Mouse (Mus musculus): ENCODE data around the gene Fchsd2. TPM values are rescaled to one million over a fixed set of nuclear protein-coding genes. Genes with fewer than 3 reads are reported as not detected.

The Fchsd2 gene
- total and polyA plus RNA-seq, 3 experiments, result 9.7 to 31.3 (median 14.9) TPM

GRCm38 (mm10) chr7:101107073-101107810, 14.6 kb downstream of the Fchsd2 start:
- H3K9me3 ChIP-seq (replicated peaks), result no peaks in the 10 kb centered on the region
- DNase-seq (ENCODE audit: low spot score), result no peak

GRCm38 (mm10) chr7:101107968-101108652, 15.4 kb downstream of the Fchsd2 start:
- Histone ChIP-seq H3K36me3 (replicated peaks) (peaks cover 5% of the 10 kb centered on the region), H3K9me3 (replicated peaks) (no peaks in the 10 kb centered on the region), H3K4me1 (ENCODE audit: insufficient read depth, low read depth, low read length) (peaks cover 33% of the 10 kb centered on the region), H3K4me3 (ENCODE audit: low read depth, low read length) (peak overlapping the region; percentile 87), H3K27me3 (ENCODE audit: insufficient read depth, low read length) (peaks cover 8% of the 10 kb centered on the region; the same call in 1 of the 2 replicates)
- TF ChIP-seq CTCF (IDR thresholded peaks at IDR 0.05; ENCODE audit: low read depth, low read length), result peak; percentile 27; the same call in 1 of the 2 replicates
- TF ChIP-seq GATA1 (IDR thresholded peaks at IDR 0.05; ENCODE audit: borderline replicate concordance, low read length), result no peak
- DNase-seq (ENCODE audit: low spot score), result peak; percentile 96
- ATAC-seq (ENCODE audit: extremely low read depth, insufficient number of reproducible peaks, low FRiP score, poor library complexity, severe bottlenecking), result peak; percentile 74

More at GRCm38 (mm10) chr7:101107073-101107810, 14.6 kb downstream of the Fchsd2 start:
- no peak for ATAC-seq (ENCODE audit: extremely low read depth, insufficient number of reproducible peaks, low FRiP score, poor library complexity, severe bottlenecking)
- H3K27me3 ChIP-seq (ENCODE audit: insufficient read depth, low read length), result peaks cover 8% of the 10 kb centered on the region; the same call in 1 of the 2 replicates
- H3K4me1 ChIP-seq (ENCODE audit: insufficient read depth, low read depth, low read length), result peaks cover 33% of the 10 kb centered on the region
- H3K36me3 ChIP-seq (replicated peaks), result peaks cover 5% of the 10 kb centered on the region
- TF ChIP-seq TAL1 (conservative IDR thresholded peaks at IDR 0.05; ENCODE audit: low read depth, low read length), result no peak
- no peak for TF ChIP-seq POLR2AphosphoS5 (IDR thresholded peaks at IDR 0.05; ENCODE audit: insufficient replicate concordance, low read depth, low read length)
- TF ChIP-seq GATA1 (IDR thresholded peaks at IDR 0.05; ENCODE audit: borderline replicate concordance, low read length), result no peak
- no peak for TF ChIP-seq CTCF (IDR thresholded peaks at IDR 0.05; ENCODE audit: low read depth, low read length)
- no peak for TF ChIP-seq GATA2 (IDR thresholded peaks at IDR 0.05; ENCODE audit: borderline replicate concordance, low read depth, low read length)
- peak overlapping the region; percentile 87 for H3K4me3 ChIP-seq (ENCODE audit: low read depth, low read length)

- H3K4me1 ChIP-seq (ENCODE audit: insufficient read depth, low read depth, low read length), result peaks cover 35% of the 10 kb centered on the region
- no peak for TF ChIP-seq TAL1 (conservative IDR thresholded peaks at IDR 0.05; ENCODE audit: low read depth, low read length)
- ATAC-seq (ENCODE audit: extremely low read depth, insufficient number of reproducible peaks, low FRiP score, poor library complexity, severe bottlenecking) (peak; percentile 51), DNase-seq (ENCODE audit: low spot score) (no peak)
- H3K4me3 ChIP-seq (ENCODE audit: low read depth, low read length), result peak overlapping the region; percentile 87
- peaks cover 4% of the 10 kb centered on the region; the same call in 1 of the 2 replicates for H3K27me3 ChIP-seq (ENCODE audit: insufficient read depth, low read length)
- H3K36me3 ChIP-seq (replicated peaks), result peaks cover 7% of the 10 kb centered on the region
- H3K9me3 ChIP-seq (replicated peaks), result no peaks in the 10 kb centered on the region
These were observed 16.0 kb downstream of the Fchsd2 start for GRCm38 (mm10) chr7:101108653-101109005.

- DNase-seq (ENCODE audit: low spot score), result no peak
These were observed 16.6 kb downstream of the Fchsd2 start for GRCm38 (mm10) chr7:101109006-101109855.

GRCm38 (mm10) chr7:101109856-101110350, 17.2 kb downstream of the Fchsd2 start:
- TF ChIP-seq GATA1 (IDR thresholded peaks at IDR 0.05; ENCODE audit: borderline replicate concordance, low read length) (no peak), POLR2AphosphoS5 (IDR thresholded peaks at IDR 0.05; ENCODE audit: insufficient replicate concordance, low read depth, low read length) (no peak), GATA2 (IDR thresholded peaks at IDR 0.05; ENCODE audit: borderline replicate concordance, low read depth, low read length) (no peak), CTCF (IDR thresholded peaks at IDR 0.05; ENCODE audit: low read depth, low read length) (no peak), TAL1 (conservative IDR thresholded peaks at IDR 0.05; ENCODE audit: low read depth, low read length) (no peak)
- DNase-seq (ENCODE audit: low spot score), result no peak
- Histone ChIP-seq H3K4me3 (ENCODE audit: low read depth, low read length) (peak overlapping the region; percentile 87), H3K27me3 (ENCODE audit: insufficient read depth, low read length) (0 out of 2 replicates have a peak, but pooled peaks cover 2% of the 10 kb centered on the region), H3K4me1 (ENCODE audit: insufficient read depth, low read depth, low read length) (peaks cover 39% of the 10 kb centered on the region), H3K9me3 (replicated peaks) (no peaks in the 10 kb centered on the region), H3K36me3 (replicated peaks) (peaks cover 7% of the 10 kb centered on the region)
- no peak for ATAC-seq (ENCODE audit: extremely low read depth, insufficient number of reproducible peaks, low FRiP score, poor library complexity, severe bottlenecking)

More at GRCm38 (mm10) chr7:101109006-101109855, 16.6 kb downstream of the Fchsd2 start:
- H3K4me1 ChIP-seq (ENCODE audit: insufficient read depth, low read depth, low read length), result peaks cover 35% of the 10 kb centered on the region
- H3K4me3 ChIP-seq (ENCODE audit: low read depth, low read length), result peak overlapping the region; percentile 87
- H3K27me3 ChIP-seq (ENCODE audit: insufficient read depth, low read length), result 0 out of 2 replicates have a peak, but pooled peaks cover 2% of the 10 kb centered on the region
- peaks cover 7% of the 10 kb centered on the region for H3K36me3 ChIP-seq (replicated peaks)
- TF ChIP-seq TAL1 (conservative IDR thresholded peaks at IDR 0.05; ENCODE audit: low read depth, low read length), result no peak
- no peak for TF ChIP-seq CTCF (IDR thresholded peaks at IDR 0.05; ENCODE audit: low read depth, low read length)
- no peak for TF ChIP-seq GATA2 (IDR thresholded peaks at IDR 0.05; ENCODE audit: borderline replicate concordance, low read depth, low read length)
- no peak for TF ChIP-seq GATA1 (IDR thresholded peaks at IDR 0.05; ENCODE audit: borderline replicate concordance, low read length)
- TF ChIP-seq POLR2AphosphoS5 (IDR thresholded peaks at IDR 0.05; ENCODE audit: insufficient replicate concordance, low read depth, low read length), result no peak
- no peak for ATAC-seq (ENCODE audit: extremely low read depth, insufficient number of reproducible peaks, low FRiP score, poor library complexity, severe bottlenecking)
- no peaks in the 10 kb centered on the region for H3K9me3 ChIP-seq (replicated peaks)

GRCm38 (mm10) chr7:101113410-101113809, 20.7 kb downstream of the Fchsd2 start:
- DNase-seq (ENCODE audit: low spot score) (no peak), ATAC-seq (ENCODE audit: extremely low read depth, insufficient number of reproducible peaks, low FRiP score, poor library complexity, severe bottlenecking) (no peak)

More at GRCm38 (mm10) chr7:101113410-101113809, 20.7 kb downstream of the Fchsd2 start:
- Histone ChIP-seq H3K4me1 (ENCODE audit: insufficient read depth, low read depth, low read length) (peaks cover 23% of the 10 kb centered on the region), H3K9me3 (replicated peaks) (no peaks in the 10 kb centered on the region), H3K27me3 (ENCODE audit: insufficient read depth, low read length) (no peaks in the 10 kb centered on the region), H3K4me3 (ENCODE audit: low read depth, low read length) (no peak overlapping the region), H3K36me3 (replicated peaks) (peaks cover 19% of the 10 kb centered on the region)
- TF ChIP-seq GATA1 (IDR thresholded peaks at IDR 0.05; ENCODE audit: borderline replicate concordance, low read length), result no peak
- no peak for TF ChIP-seq CTCF (IDR thresholded peaks at IDR 0.05; ENCODE audit: low read depth, low read length)
- TF ChIP-seq GATA2 (IDR thresholded peaks at IDR 0.05; ENCODE audit: borderline replicate concordance, low read depth, low read length), result no peak
- TF ChIP-seq POLR2AphosphoS5 (IDR thresholded peaks at IDR 0.05; ENCODE audit: insufficient replicate concordance, low read depth, low read length), result no peak
- TF ChIP-seq TAL1 (conservative IDR thresholded peaks at IDR 0.05; ENCODE audit: low read depth, low read length), result no peak

Measured in G1E (cell line).